Mouse (Mus musculus): ENCODE measurements around the gene Tgm4. TPM values are rescaled to one million over a fixed set of nuclear protein-coding genes. Genes with fewer than 3 reads are reported as not detected.
A peak's percentile ranks its signal among the peaks of the same experiment; 100 is the strongest.

The Tgm4 gene
- polyA plus RNA-seq (2012; ENCODE audit: insufficient read depth, insufficient read length, missing spikeins) = not detected in 2 replicates

- TF ChIP-seq POLR2A (IDR thresholded peaks at IDR 0.05; ENCODE audit: borderline replicate concordance, low read depth, low read length) = no peak
- no peak for TF ChIP-seq CTCF (IDR thresholded peaks at IDR 0.05; ENCODE audit: low read depth, low read length)
- Histone ChIP-seq H3K4me3 (ENCODE audit: insufficient read depth, low read length) (no peak within 1 kb of the TSS), H3K27ac (ENCODE audit: insufficient read depth, low read depth, low read length) (no peak within 1 kb of the TSS), H3K4me1 (ENCODE audit: control insufficient read depth, insufficient read depth, low read length) (no peaks in the 10 kb centered on the region)
These were observed at the start of gene Tgm4 for GRCm38 (mm10) chr9:123034426-123034825. Tgm4 (plus strand) TSS chr9:123034726.

GRCm38 (mm10) chr9:122998406-122999192 is 35.9 kb upstream of the Tgm4 start:
- Histone ChIP-seq H3K4me3 (ENCODE audit: insufficient read depth, low read length) (no peak overlapping the region), H3K4me1 (ENCODE audit: control insufficient read depth, insufficient read depth, low read length) (no peaks in the 10 kb centered on the region), H3K27ac (ENCODE audit: insufficient read depth, low read depth, low read length) (no peak overlapping the region)
- TF ChIP-seq POLR2A (IDR thresholded peaks at IDR 0.05; ENCODE audit: borderline replicate concordance, low read depth, low read length) (no peak), CTCF (IDR thresholded peaks at IDR 0.05; ENCODE audit: low read depth, low read length) (no peak)

- H3K27ac ChIP-seq (ENCODE audit: insufficient read depth, low read depth, low read length) = no peak overlapping the region
- H3K4me1 ChIP-seq (ENCODE audit: control insufficient read depth, insufficient read depth, low read length) = peaks cover under 1% of the 10 kb centered on the region
- H3K4me3 ChIP-seq (ENCODE audit: insufficient read depth, low read length) = no peak overlapping the region
- TF ChIP-seq POLR2A (IDR thresholded peaks at IDR 0.05; ENCODE audit: borderline replicate concordance, low read depth, low read length) (no peak), CTCF (IDR thresholded peaks at IDR 0.05; ENCODE audit: low read depth, low read length) (no peak)
These were observed 35.3 kb upstream of the Tgm4 start for GRCm38 (mm10) chr9:122999193-122999586.

GRCm38 (mm10) chr9:123004718-123005117 is 29.8 kb upstream of the Tgm4 start:
- TF ChIP-seq POLR2A (IDR thresholded peaks at IDR 0.05; ENCODE audit: borderline replicate concordance, low read depth, low read length) = no peak
- TF ChIP-seq CTCF (IDR thresholded peaks at IDR 0.05; ENCODE audit: low read depth, low read length) = no peak
- H3K4me3 ChIP-seq (ENCODE audit: insufficient read depth, low read length) = no peak overlapping the region

GRCm38 (mm10) chr9:123006071-123006470 is 28.5 kb upstream of the Tgm4 start:
- H3K4me3 ChIP-seq (ENCODE audit: insufficient read depth, low read length) = no peak overlapping the region
- H3K4me1 ChIP-seq (ENCODE audit: control insufficient read depth, insufficient read depth, low read length) = peaks cover 5% of the 10 kb centered on the region
- TF ChIP-seq POLR2A (IDR thresholded peaks at IDR 0.05; ENCODE audit: borderline replicate concordance, low read depth, low read length) (no peak), CTCF (IDR thresholded peaks at IDR 0.05; ENCODE audit: low read depth, low read length) (no peak)
- H3K27ac ChIP-seq (ENCODE audit: insufficient read depth, low read depth, low read length) = no peak overlapping the region

More at GRCm38 (mm10) chr9:123004718-123005117, 29.8 kb upstream of the Tgm4 start:
- Histone ChIP-seq H3K27ac (ENCODE audit: insufficient read depth, low read depth, low read length) (no peak overlapping the region), H3K4me1 (ENCODE audit: control insufficient read depth, insufficient read depth, low read length) (peaks cover 5% of the 10 kb centered on the region)

GRCm38 (mm10) chr9:123020995-123021631 is 13.4 kb upstream of the Tgm4 start, which contains the start of gene Tmem42:
Tmem42 (plus strand) TSS chr9:123021326.
- peaks cover 9% of the 10 kb centered on the region for H3K4me1 ChIP-seq (ENCODE audit: control insufficient read depth, insufficient read depth, low read length)
- TF ChIP-seq POLR2A (IDR thresholded peaks at IDR 0.05; ENCODE audit: borderline replicate concordance, low read depth, low read length) (no peak), CTCF (IDR thresholded peaks at IDR 0.05; ENCODE audit: low read depth, low read length) (no peak)
- H3K27ac ChIP-seq (ENCODE audit: insufficient read depth, low read depth, low read length) = peak within 1 kb of the TSS; percentile 76
- peak within 1 kb of the TSS; percentile 84 for H3K4me3 ChIP-seq (ENCODE audit: insufficient read depth, low read length)

- H3K27ac ChIP-seq (ENCODE audit: insufficient read depth, low read depth, low read length) = no peak overlapping the region
- peak overlapping the region; percentile 62 for H3K4me3 ChIP-seq (ENCODE audit: insufficient read depth, low read length)
- TF ChIP-seq POLR2A (IDR thresholded peaks at IDR 0.05; ENCODE audit: borderline replicate concordance, low read depth, low read length) (no peak), CTCF (IDR thresholded peaks at IDR 0.05; ENCODE audit: low read depth, low read length) (no peak)
- H3K4me1 ChIP-seq (ENCODE audit: control insufficient read depth, insufficient read depth, low read length) = peaks cover 6% of the 10 kb centered on the region
These were observed 12.7 kb upstream of the Tgm4 start for GRCm38 (mm10) chr9:123021636-123022379.

- TF ChIP-seq POLR2A (IDR thresholded peaks at IDR 0.05; ENCODE audit: borderline replicate concordance, low read depth, low read length) (no peak), CTCF (IDR thresholded peaks at IDR 0.05; ENCODE audit: low read depth, low read length) (no peak)
- H3K27ac ChIP-seq (ENCODE audit: insufficient read depth, low read depth, low read length) = no peak overlapping the region
- H3K4me3 ChIP-seq (ENCODE audit: insufficient read depth, low read length) = no peak overlapping the region
- H3K4me1 ChIP-seq (ENCODE audit: control insufficient read depth, insufficient read depth, low read length) = peaks cover 4% of the 10 kb centered on the region
These were observed 10.3 kb upstream of the Tgm4 start for GRCm38 (mm10) chr9:123024201-123024600.

- no peak overlapping the region for H3K27ac ChIP-seq (ENCODE audit: insufficient read depth, low read depth, low read length)
These were observed 2.9 kb upstream of the Tgm4 start for GRCm38 (mm10) chr9:123031496-123032246.

More at GRCm38 (mm10) chr9:123031496-123032246, 2.9 kb upstream of the Tgm4 start:
- Histone ChIP-seq H3K4me1 (ENCODE audit: control insufficient read depth, insufficient read depth, low read length) (no peaks in the 10 kb centered on the region), H3K4me3 (ENCODE audit: insufficient read depth, low read length) (no peak overlapping the region)
- no peak for TF ChIP-seq CTCF (IDR thresholded peaks at IDR 0.05; ENCODE audit: low read depth, low read length)
- TF ChIP-seq POLR2A (IDR thresholded peaks at IDR 0.05; ENCODE audit: borderline replicate concordance, low read depth, low read length) = no peak
